Mouse (Mus musculus): Measurements from ENCODE around the gene Fbxo36. TPM values are rescaled to one million over a fixed set of nuclear protein-coding genes. Genes with fewer than 3 reads are reported as not detected.

Fbxo36 gene
- total and polyA plus RNA-seq, 2 experiments from 2014 or later = 8.3 to 12.8 TPM

- no peak overlapping the region for H3K9ac ChIP-seq (replicated peaks; ENCODE audit: low read depth, low read length)
- 74% methylated on average over 2 of the region's 2 CpGs for WGBS
These were observed 15.3 kb downstream of the Fbxo36 start for GRCm38 (mm10) chr1:84854966-84855365.

DNA sequence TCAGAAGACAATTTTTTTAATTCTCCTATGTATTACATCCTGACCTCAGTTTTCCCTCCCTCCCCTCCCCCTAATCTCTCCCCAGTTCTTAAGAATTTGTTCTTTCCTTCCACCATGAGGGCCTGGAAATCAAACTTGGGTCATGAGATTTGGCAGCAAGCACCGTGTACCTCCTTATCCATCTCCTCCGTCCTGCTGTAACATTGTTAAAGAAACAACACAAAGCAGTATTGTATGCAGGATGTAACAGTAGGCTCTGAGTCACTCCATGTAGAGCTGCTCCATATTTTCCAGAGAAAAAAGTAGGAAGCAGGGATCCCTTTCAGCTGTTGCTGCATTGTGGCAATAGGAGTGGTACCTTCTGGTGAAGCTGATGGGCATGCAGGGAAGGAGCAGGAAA, 16.1 kb downstream of the Fbxo36 start:
- no peaks in the 10 kb centered on the region for H3K36me3 ChIP-seq (replicated peaks; ENCODE audit: control insufficient read depth, insufficient read depth, low read length)
- H3K27me3 ChIP-seq (ENCODE audit: control insufficient read depth, insufficient read depth, low read length) = no peaks in the 10 kb centered on the region
- 38% methylated on average over 2 of the region's 2 CpGs for WGBS
- no peak overlapping the region for H3K4me2 ChIP-seq (ENCODE audit: low read depth, low read length)
- peaks cover 2% of the 10 kb centered on the region; the same call in 1 of the 2 replicates for H3K4me1 ChIP-seq (ENCODE audit: control insufficient read depth, insufficient read depth)
- no peak overlapping the region for H3K9ac ChIP-seq (replicated peaks; ENCODE audit: low read depth, low read length)
- no peak overlapping the region for H3K27ac ChIP-seq (ENCODE audit: low read depth)
- ATAC-seq (ENCODE audit: insufficient read depth, low read depth) = peak; percentile 57; the same call in 1 of the 2 replicates
- peak; percentile 13 for DNase-seq (ENCODE audit: low spot score)
- no peak for TF ChIP-seq CTCF (IDR thresholded peaks at IDR 0.05; ENCODE audit: low read depth)
- no peak for TF ChIP-seq EP300 (IDR thresholded peaks at IDR 0.05; ENCODE audit: low read depth)
- H3K9me3 ChIP-seq (replicated peaks; ENCODE audit: control insufficient read depth, low read length) = no peaks in the 10 kb centered on the region
- H3K4me3 ChIP-seq (ENCODE audit: low read depth, low read length) = no peak overlapping the region

More at GRCm38 (mm10) chr1:84854966-84855365, 15.3 kb downstream of the Fbxo36 start:
- TF ChIP-seq EP300 (IDR thresholded peaks at IDR 0.05; ENCODE audit: low read depth) (no peak), CTCF (IDR thresholded peaks at IDR 0.05; ENCODE audit: low read depth) (no peak)
- H3K4me3 ChIP-seq (ENCODE audit: low read depth, low read length) = no peak overlapping the region
- ATAC-seq (ENCODE audit: insufficient read depth, low read depth) (no peak), DNase-seq (ENCODE audit: low spot score) (no peak)
- H3K9me3 ChIP-seq (replicated peaks; ENCODE audit: control insufficient read depth, low read length) = no peaks in the 10 kb centered on the region
- H3K4me1 ChIP-seq (ENCODE audit: control insufficient read depth, insufficient read depth) = no peaks in the 10 kb centered on the region
- no peak overlapping the region for H3K27ac ChIP-seq (ENCODE audit: low read depth)
- no peaks in the 10 kb centered on the region for H3K27me3 ChIP-seq (ENCODE audit: control insufficient read depth, insufficient read depth, low read length)
- H3K4me2 ChIP-seq (ENCODE audit: low read depth, low read length) = no peak overlapping the region
- H3K36me3 ChIP-seq (replicated peaks; ENCODE audit: control insufficient read depth, insufficient read depth, low read length) = no peaks in the 10 kb centered on the region

DNA sequence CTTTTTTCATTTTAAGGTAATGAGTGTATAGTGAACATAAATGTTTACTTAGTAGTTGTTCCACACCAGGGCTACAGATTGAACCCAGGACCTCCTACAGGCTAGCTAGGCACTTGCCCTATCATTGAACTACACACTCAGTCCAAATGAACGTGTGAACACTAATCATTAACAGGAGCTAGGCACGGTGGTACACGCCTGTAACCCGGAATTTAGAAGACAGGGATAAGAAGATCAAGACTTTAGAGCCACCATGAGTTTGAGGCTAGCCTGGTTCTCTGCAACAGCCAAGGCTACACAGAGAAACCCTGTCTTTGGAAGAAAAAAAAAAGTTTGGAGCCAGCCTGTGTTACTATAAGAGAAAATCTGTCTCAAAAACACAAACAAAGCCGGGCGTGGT, 20.0 kb downstream of the Fbxo36 start:
- Histone ChIP-seq H3K4me1 (ENCODE audit: control insufficient read depth, insufficient read depth) (peaks cover 4% of the 10 kb centered on the region; the same call in 1 of the 2 replicates), H3K4me3 (ENCODE audit: low read depth, low read length) (no peak overlapping the region), H3K4me2 (ENCODE audit: low read depth, low read length) (no peak overlapping the region), H3K36me3 (replicated peaks; ENCODE audit: control insufficient read depth, insufficient read depth, low read length) (no peaks in the 10 kb centered on the region), H3K9ac (replicated peaks; ENCODE audit: low read depth, low read length) (no peak overlapping the region), H3K27me3 (ENCODE audit: control insufficient read depth, insufficient read depth, low read length) (no peaks in the 10 kb centered on the region), H3K27ac (ENCODE audit: low read depth) (no peak overlapping the region), H3K9me3 (replicated peaks; ENCODE audit: control insufficient read depth, low read length) (no peaks in the 10 kb centered on the region)
- 94% methylated on average over 6 of the region's 6 CpGs for WGBS
- TF ChIP-seq EP300 (IDR thresholded peaks at IDR 0.05; ENCODE audit: low read depth) (no peak), CTCF (IDR thresholded peaks at IDR 0.05; ENCODE audit: low read depth) (no peak)
- DNase-seq (ENCODE audit: low spot score) = no peak
- no peak for ATAC-seq (ENCODE audit: insufficient read depth, low read depth)

DNA sequence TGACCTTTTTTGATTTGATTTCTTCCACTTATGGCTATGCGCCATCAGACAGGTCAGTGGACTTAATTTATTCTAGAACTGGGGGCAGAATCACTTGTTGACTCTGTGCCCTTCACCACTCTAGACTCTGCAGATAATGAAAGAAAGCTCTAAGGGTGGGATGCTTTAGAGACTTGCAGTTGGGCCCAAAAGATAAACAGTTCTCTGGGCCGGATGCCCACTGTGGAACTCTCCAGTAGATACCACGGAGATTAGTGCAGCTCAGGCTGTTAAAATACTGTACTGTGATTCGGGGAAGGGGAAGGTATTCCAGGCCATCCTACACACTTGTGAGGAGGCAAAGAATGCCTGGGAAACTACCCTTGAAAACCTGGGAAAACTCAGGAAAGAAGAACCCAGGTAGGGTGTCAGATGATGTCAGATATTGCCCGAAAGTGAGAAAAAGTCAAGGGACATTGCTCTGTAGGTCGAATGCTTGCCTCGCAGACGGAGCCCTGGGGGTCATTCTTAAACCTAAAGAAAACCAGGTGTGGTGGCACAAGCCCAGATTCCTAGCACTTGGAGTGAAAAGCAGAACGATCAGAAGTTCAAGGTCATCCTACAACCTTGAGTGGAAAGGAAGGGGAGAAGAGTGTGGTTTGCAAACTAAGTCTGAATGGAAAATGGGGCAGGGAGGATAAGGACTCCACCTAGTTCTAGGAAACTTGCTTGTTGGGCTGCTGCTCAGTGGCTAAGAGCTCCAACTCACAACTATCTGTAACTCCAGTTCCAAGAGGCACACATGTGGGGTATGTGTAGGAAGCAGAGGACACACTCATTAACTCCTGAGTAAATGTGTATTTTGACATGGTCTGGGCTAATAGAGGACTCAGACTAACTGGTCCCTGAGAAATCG, 21.0 kb downstream of the Fbxo36 start:
- TF ChIP-seq EP300 (IDR thresholded peaks at IDR 0.05; ENCODE audit: low read depth) (no peak), CTCF (IDR thresholded peaks at IDR 0.05; ENCODE audit: low read depth) (no peak)
- no peaks in the 10 kb centered on the region for H3K27me3 ChIP-seq (ENCODE audit: control insufficient read depth, insufficient read depth, low read length)
- H3K4me2 ChIP-seq (ENCODE audit: low read depth, low read length) = no peak overlapping the region
- WGBS = 52% methylated on average over 10 of the region's 10 CpGs
- no peak overlapping the region for H3K9ac ChIP-seq (replicated peaks; ENCODE audit: low read depth, low read length)
- H3K27ac ChIP-seq (ENCODE audit: low read depth) = no peak overlapping the region
- no peaks in the 10 kb centered on the region for H3K36me3 ChIP-seq (replicated peaks; ENCODE audit: control insufficient read depth, insufficient read depth, low read length)
- no peak overlapping the region for H3K4me3 ChIP-seq (ENCODE audit: low read depth, low read length)
- H3K9me3 ChIP-seq (replicated peaks; ENCODE audit: control insufficient read depth, low read length) = no peaks in the 10 kb centered on the region
- peaks cover 4% of the 10 kb centered on the region; the same call in 1 of the 2 replicates for H3K4me1 ChIP-seq (ENCODE audit: control insufficient read depth, insufficient read depth)
- DNase-seq (ENCODE audit: low spot score) (no peak), ATAC-seq (ENCODE audit: insufficient read depth, low read depth) (no peak)

DNA sequence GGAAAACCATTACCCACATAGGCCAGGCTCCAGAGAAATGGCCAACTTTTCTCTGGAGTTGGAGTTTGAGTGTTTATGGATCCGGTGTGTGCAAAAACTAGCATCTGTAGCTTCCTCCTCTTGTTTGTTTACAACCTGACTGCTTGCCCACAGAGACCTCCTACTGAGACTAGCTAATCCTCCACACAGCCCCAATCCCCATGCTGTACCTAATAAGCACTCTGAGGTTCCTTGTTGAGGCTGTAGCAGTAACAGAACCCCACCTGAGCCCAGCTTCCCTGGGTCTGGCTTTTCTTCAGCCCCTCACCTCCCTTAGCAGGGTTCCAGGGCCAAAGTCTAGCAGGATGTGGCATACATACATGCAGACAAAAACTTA, 21.6 kb downstream of the Fbxo36 start:
- no peak overlapping the region for H3K27ac ChIP-seq (ENCODE audit: low read depth)
- H3K4me2 ChIP-seq (ENCODE audit: low read depth, low read length) = no peak overlapping the region
- no peak overlapping the region for H3K4me3 ChIP-seq (ENCODE audit: low read depth, low read length)
- H3K9ac ChIP-seq (replicated peaks; ENCODE audit: low read depth, low read length) = no peak overlapping the region
- H3K9me3 ChIP-seq (replicated peaks; ENCODE audit: control insufficient read depth, low read length) = no peaks in the 10 kb centered on the region
- WGBS = 75% methylated on average over 1 of the region's 1 CpGs
- TF ChIP-seq EP300 (IDR thresholded peaks at IDR 0.05; ENCODE audit: low read depth) = no peak
- TF ChIP-seq CTCF (IDR thresholded peaks at IDR 0.05; ENCODE audit: low read depth) = no peak
- ATAC-seq (ENCODE audit: insufficient read depth, low read depth) (no peak), DNase-seq (ENCODE audit: low spot score) (no peak)
- no peaks in the 10 kb centered on the region for H3K36me3 ChIP-seq (replicated peaks; ENCODE audit: control insufficient read depth, insufficient read depth, low read length)
- H3K27me3 ChIP-seq (ENCODE audit: control insufficient read depth, insufficient read depth, low read length) = no peaks in the 10 kb centered on the region
- peaks cover 4% of the 10 kb centered on the region; the same call in 1 of the 2 replicates for H3K4me1 ChIP-seq (ENCODE audit: control insufficient read depth, insufficient read depth)
